Mouse (Mus musculus) olfactory bulb, adult 2 months (tissue): ENCODE results near the gene Foxf1. TPM values are rescaled to one million over a fixed set of nuclear protein-coding genes. Genes with fewer than 3 reads are reported as not detected.

Experiments used
- H3K27ac ChIP-seq: fragments of 200-500 bp; 2 replicates; pipeline ENCODE4 v1.5.1; 2012; ENCODE audit warnings: low read depth, low read length; ENCODE audit not compliant: insufficient read depth
- H3K4me1 ChIP-seq: fragments of 200-500 bp; 2 replicates; pipeline ENCODE4 v1.6.1; 2012; ENCODE audit warnings: low read length; ENCODE audit not compliant: control insufficient read depth, insufficient read depth
- H3K4me3 ChIP-seq: fragments of 200-500 bp; 2 replicates; pipeline ENCODE4 v1.5.1; 2012; ENCODE audit warnings: mild to moderate bottlenecking, low read depth, low read length, moderate library complexity; ENCODE audit not compliant: insufficient read depth
- CTCF ChIP-seq: fragments of 200-500 bp; IDR thresholded peaks from 2 replicates; pipeline ENCODE4 v1.5.1; 2012; ENCODE audit warnings: low read depth, mild to moderate bottlenecking, low read length, moderate library complexity; ENCODE audit not compliant: insufficient read depth
- POLR2A ChIP-seq: fragments of 200-500 bp; IDR thresholded peaks from 2 replicates; pipeline ENCODE4 v1.6.1; 2012; ENCODE audit warnings: mild to moderate bottlenecking, low read depth, low read length, moderate library complexity; ENCODE audit not compliant: insufficient read depth
- WGBS: fragments of 180-500 bp; shearing (Covaris S2); methylation state at CpG from one replicate; pipeline ENCODE4 v1.1.7; 2018; 5-methylcytosine and 5-hydroxymethylcytosine counted together
- polyA plus RNA-seq: library from polyadenylated mRNA; stranded (reverse); fragments of >200 nt; gene quantifications from 2 replicates; pipeline ENCODE4 v1.2.4, GENCODE M21; 2012; ENCODE audit warnings: low replicate concordance; ENCODE audit not compliant: missing spikeins, insufficient read depth, insufficient read length

Foxf1 gene
- polyA plus RNA-seq, 1 experiment = not detected

DNA sequence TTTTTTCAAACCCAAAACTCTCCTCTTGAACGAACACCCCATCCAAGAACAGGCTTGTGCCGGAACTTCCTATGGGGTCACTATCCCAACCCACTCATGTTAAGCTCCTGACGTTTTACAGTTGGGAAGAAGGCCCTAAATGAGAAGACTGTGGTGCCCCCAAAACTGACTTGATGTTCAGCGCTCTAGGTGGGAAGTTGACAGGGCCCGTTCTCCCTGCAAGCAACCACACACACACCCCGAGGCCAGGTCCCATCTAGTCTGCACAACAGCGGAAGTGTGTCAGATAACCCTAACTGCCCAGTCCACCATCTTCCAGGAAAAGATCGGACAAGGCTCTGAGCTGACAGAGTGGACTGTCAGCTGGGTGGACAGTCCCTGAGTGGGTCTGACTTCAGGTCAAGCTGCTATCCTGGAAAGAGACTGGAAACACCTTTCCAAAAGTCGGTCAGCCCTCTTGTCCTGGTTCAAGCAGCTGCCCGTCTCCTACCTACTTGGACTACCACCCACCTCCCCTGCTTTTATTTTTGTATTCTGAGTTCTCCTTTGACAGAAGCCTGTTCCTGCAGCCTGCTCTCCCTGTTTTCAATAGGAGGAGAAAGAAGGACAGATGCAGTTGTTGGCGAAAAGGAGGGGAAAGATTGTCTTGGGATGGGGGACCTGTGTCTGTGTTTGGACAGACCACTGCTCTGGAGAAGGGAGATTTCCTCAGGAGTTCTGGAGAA, 11.6 kb upstream of the Foxf1 start:
- peaks cover 3% of the 10 kb centered on the region for H3K4me1 ChIP-seq
- H3K27ac ChIP-seq = no peak overlapping the region
- WGBS = 31% methylated on average over 11 of the region's 11 CpGs
- no peak for TF ChIP-seq POLR2A
- TF ChIP-seq CTCF = no peak
- no peak overlapping the region for H3K4me3 ChIP-seq

DNA sequence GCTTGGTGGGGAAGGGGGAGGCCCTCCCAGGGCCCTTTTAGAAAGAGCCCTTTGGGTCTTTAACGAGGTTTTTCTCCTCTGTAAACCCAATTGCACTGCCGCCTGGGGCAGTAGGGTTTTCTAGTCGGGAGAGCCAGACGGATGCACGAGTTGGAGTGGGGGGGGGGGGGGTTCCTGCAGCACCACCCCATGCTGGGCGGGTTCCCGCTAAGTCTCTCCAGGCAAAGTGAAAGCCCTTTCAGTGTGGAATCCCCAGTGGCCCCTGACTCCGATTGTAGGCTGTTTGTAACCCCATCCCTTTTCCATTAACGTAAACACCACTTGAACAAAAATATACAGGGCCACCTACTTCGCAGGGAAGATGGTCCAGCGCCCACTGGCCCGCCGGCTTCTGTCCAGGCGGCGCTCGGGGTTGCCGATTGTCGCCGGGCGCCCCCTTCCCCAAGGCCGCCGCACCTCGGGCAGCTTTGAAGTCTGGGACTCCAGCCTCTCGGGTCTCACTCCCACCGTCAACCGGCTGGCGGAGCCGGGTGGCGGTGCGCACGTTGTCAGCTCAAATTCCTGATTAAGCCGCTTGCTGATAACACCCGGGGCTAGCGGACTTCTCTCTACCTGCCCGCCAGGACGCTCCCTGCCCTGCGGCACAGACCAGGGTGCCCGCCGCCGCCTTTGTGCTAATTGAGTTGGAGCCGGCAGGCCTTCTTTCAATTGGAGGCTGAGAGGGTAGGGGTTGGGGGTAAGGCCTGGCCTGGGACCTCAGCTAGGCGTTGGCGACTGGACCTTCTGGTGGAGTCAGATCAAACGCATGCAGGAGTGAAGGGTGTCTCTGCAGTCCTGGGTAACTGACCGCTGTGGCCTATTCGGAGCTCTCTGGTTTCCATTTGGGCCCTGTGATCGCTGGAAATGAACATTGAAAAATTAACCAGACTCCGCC, 10.7 kb upstream of the Foxf1 start:
- Histone ChIP-seq H3K4me3 (no peak overlapping the region), H3K4me1 (peaks cover 3% of the 10 kb centered on the region), H3K27ac (no peak overlapping the region)
- 4% methylated on average over 48 of the region's 48 CpGs for WGBS
- TF ChIP-seq CTCF = peak; percentile 4; the same call in 1 of the 2 replicates
- no peak for TF ChIP-seq POLR2A

GRCm38 (mm10) chr8:121074108-121074847, 9.9 kb upstream of the Foxf1 start:
- H3K4me3 ChIP-seq = no peak overlapping the region
- 10% methylated on average over 15 of the region's 15 CpGs for WGBS
- no peak overlapping the region for H3K27ac ChIP-seq
- H3K4me1 ChIP-seq = peaks cover 3% of the 10 kb centered on the region
- no peak for TF ChIP-seq CTCF
- no peak for TF ChIP-seq POLR2A

GRCm38 (mm10) chr8:121074848-121075145, 9.4 kb upstream of the Foxf1 start:
- Histone ChIP-seq H3K27ac (no peak overlapping the region), H3K4me3 (no peak overlapping the region), H3K4me1 (peaks cover 3% of the 10 kb centered on the region)
- 3% methylated on average over 10 of the region's 10 CpGs for WGBS
- TF ChIP-seq POLR2A (no peak), CTCF (no peak)

DNA sequence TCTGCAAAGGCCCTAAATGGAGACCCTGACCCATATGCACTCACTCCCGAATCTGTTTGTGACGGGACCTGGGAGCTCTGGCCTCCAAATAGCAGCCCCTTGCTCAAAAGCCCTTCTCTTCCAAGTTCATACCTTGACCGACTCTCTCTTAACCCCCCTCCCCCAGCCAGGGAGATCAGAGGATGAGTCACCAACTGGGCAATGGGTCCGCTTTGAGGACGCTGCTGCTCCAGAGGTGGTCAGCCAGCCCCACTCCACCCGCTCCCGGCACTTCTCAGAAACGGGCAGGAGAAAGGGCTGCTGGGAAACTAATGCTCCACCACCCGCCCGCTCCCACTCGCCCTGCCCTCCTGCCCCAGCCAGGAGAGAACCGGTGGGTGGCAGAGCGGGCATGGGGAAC, 8.2 kb upstream of the Foxf1 start:
- no peak overlapping the region for H3K4me3 ChIP-seq
- no peak overlapping the region for H3K27ac ChIP-seq
- no peaks in the 10 kb centered on the region; the same call in none of the 2 replicates for H3K4me1 ChIP-seq
- WGBS = 6% methylated on average over 13 of the region's 13 CpGs
- TF ChIP-seq POLR2A = no peak
- TF ChIP-seq CTCF = no peak

DNA sequence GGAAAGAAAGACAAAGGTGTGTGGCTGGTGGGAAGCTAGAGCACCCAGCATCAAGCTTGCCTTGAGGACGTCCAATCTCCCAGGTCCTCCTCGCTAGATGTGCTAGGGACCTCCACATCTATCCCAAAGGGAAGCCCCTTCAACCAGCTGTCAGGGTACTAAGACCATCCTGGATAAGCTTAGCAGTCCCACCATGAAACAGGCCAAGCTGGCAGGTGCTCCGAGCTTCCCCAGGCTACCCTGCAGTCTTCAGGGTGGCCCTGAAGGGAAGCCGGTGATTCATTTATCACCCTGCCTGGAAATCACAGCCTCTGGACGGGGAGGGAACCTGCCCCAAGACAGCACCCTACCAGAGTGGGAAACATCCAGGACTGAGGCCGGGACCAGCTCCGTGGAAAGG, 7.6 kb upstream of the Foxf1 start:
- H3K27ac ChIP-seq = no peak overlapping the region
- TF ChIP-seq POLR2A (no peak), CTCF (no peak)
- no peak overlapping the region for H3K4me3 ChIP-seq
- 9% methylated on average over 7 of the region's 7 CpGs for WGBS
- no peaks in the 10 kb centered on the region; the same call in none of the 2 replicates for H3K4me1 ChIP-seq

DNA sequence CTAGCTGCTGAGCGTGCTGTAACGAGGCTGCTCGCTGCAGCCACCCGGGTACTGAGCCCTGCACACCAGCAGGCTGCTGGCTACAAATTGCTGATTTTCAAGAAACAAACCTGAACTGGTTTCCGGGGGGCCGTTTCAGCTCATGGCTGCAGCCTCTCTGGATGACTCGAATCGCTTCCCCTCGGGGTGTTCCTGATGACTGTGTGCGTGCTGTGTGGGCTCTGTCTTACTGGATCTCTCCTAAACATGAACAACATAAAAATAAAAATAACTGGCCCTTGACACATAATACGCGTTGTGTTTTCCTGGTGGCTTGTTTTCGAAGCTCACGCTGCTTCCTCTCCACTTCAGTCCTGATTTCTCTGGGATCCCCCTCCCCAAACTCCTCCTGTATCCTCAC, 5.5 kb upstream of the Foxf1 start:
- peaks cover 9% of the 10 kb centered on the region for H3K4me1 ChIP-seq
- WGBS = 3% methylated on average over 14 of the region's 14 CpGs
- no peak for TF ChIP-seq CTCF
- TF ChIP-seq POLR2A = no peak
- no peak overlapping the region for H3K27ac ChIP-seq
- no peak overlapping the region for H3K4me3 ChIP-seq

- no peak overlapping the region for H3K27ac ChIP-seq
- 9% methylated on average over 7 of the region's 7 CpGs for WGBS
- H3K4me1 ChIP-seq = peaks cover 12% of the 10 kb centered on the region
- TF ChIP-seq POLR2A (no peak), CTCF (no peak)
- H3K4me3 ChIP-seq = no peak overlapping the region
Measured at GRCm38 (mm10) chr8:121079201-121079600, 5.0 kb upstream of the Foxf1 start.

- no peak for TF ChIP-seq CTCF
- H3K4me1 ChIP-seq = peaks cover 20% of the 10 kb centered on the region
- H3K27ac ChIP-seq = no peak overlapping the region
- no peak overlapping the region for H3K4me3 ChIP-seq
- 8% methylated on average over 12 of the region's 12 CpGs for WGBS
Measured at GRCm38 (mm10) chr8:121079944-121080343, 4.2 kb upstream of the Foxf1 start.
